Mouse (Mus musculus): Measurements from ENCODE around the gene Gbx1.

GRCm38 (mm10) chr5:24526190-24526888 lies 663 bp downstream of the Gbx1 start:
- TF ChIP-seq ELF1 (IDR thresholded peaks at IDR 0.05; ENCODE audit: low read depth, low read length) (no peak), RCOR1 (IDR thresholded peaks at IDR 0.05; ENCODE audit: low read depth, low read length) (no peak), CTCF (IDR thresholded peaks at IDR 0.05 in 2 of 3, conservative IDR thresholded peaks at IDR 0.05 in 1 of 3; ENCODE audit: control insufficient read depth in 1 of 3, insufficient read depth in 1 of 3, low read depth in 2 of 3, low read length in 3 of 3, poor library complexity in 1 of 3, severe bottlenecking in 1 of 3) (no peak), JUND (IDR thresholded peaks at IDR 0.05; ENCODE audit: low read depth, low read length) (no peak)

Measured in MEL (cell line).